Mouse (Mus musculus) embryo, embryonic 9.5 days (tissue): Measurements from ENCODE around the gene Mpzl1.

Experiments
- DNase-seq: peaks from one replicate; pipeline ENCODE4 v3.0.0-alpha.2; 2017; ENCODE audit errors: extremely low spot score

Mpzl1 gene

DNA sequence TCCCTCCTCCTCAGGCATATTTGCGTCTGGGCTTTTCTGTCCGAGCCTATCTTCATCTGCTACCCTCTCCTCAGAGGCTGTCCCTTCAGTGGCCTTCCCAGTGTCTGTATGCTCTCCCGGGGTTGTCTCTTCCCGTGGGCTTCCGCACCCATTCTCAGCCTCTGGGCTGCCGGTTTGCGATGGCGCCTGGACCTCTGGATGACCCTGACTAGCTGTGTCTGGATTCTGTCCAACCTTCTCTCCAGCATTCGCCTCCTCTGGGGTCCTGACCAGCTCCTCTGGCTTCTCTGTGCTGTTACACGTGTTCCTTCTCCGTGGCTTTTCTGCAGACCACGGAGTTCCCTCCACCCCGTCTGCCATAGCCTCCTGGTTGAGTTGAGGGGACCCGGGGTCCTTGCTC is 21.1 kb upstream of the Mpzl1 start:
- DNase-seq, result no peak

DNA sequence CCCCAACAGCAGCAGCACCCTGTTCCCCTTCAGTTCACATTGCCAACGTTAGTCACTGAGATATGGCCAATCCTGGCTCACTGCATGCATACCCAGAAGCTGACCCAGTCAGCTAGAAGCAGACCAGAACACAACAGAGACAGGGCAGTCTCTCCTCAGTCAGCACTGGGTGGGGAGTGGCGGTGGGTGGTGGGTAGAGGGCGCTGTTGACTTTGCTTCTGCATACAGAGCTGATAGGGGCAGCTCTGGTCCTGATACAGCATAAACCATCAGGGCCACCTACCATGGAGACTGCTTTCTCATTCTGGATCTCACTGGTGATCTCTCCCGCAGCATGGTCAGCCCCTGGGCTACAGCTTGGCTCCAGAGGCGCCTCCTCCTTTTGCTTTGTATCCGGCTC is 20.7 kb upstream of the Mpzl1 start:
- no peak for DNase-seq

DNA sequence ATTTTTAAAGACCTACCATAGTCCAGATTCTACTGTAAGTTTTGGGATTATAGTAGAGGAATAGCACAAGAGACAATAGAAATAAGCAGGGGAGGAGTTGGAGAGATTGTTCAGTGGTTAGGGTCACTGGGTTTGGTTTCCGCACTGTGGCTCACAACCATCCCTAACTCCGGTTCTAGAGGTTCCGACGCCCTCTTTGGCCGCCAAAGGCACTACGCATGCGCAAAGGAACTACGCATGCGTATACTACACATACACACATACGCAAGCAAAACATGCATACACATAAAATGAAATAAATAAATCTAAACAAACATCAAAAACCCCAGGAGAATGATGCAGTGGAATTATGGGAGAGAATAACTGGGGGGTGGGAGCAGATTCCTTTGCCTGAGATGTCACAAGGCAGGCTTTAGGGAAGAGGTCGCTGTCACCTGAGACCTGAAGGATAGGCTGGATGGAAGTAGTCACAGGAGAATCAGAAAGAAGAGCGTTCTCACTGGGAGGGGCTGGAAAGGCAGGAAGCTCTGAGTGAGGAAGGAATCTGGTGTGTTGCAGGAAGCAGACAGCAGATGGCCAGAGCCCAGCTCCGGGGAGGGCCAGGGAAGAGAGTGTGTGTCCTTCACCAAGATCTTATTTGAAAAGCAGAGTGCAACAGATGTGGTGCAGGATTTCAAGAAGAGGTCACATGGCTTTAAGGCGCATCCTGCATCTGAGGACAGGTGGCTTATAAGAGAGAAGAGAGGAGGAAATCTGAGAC is 19.0 kb upstream of the Mpzl1 start:
- no peak for DNase-seq

DNA sequence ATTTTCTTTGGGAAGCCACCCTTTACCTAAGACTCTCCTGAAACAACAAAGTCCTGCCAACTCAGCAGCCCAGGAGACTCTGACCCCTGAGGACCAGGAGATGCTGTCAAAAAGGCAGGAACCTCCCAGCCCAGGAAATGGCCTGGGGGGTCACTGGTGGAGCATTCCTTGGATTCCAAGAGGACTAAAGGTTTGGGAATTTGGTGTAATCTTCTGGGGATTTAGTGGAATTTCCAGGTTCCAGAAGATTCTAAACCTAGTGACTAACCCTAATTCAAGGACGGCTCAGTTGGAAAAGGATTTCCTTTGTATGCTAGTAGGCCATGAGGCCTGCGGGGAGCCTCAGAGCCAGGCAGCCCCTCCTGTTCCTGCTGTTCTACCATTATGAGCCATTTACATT is 18.2 kb upstream of the Mpzl1 start:
- no peak for DNase-seq

DNA sequence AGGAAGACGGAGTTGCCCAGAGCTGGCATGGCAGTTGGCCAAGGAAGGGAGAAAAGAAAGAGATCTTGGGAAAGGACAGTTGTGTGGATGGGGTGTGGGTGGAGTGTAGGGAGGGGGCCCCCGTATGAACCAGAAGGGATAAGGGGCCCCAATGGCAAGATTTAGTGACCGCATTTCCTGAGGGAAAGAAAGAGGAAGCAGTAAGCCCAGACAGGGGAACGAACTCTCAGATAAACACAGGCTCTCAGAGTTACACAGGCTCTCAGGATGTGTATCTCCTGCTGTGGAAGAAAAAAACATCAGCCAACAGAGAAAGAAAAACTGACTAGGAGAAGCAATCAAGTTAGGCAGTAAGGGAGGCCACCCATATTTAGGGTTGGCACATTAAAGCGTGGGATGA is 16.8 kb upstream of the Mpzl1 start:
- no peak for DNase-seq

DNA sequence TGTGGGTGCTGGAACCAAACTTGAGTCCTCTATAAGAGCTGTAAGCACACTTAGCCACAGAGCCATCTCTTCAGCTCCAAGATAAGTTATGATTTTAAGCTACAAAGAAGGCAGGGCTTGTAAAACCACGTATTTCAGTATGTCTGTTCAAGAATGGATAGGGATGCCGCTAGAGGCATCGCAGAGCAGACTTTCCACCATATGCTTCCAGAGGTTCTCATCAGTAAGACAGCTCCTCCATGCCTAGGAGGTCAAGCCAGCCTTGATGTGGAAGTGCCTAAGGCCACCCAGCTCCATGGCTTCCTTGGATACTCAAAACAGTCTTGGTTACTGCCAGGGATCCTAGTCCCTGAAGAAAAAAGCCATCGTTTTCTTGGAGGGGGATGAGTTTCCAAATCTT is 10.8 kb upstream of the Mpzl1 start:
- DNase-seq, result no peak

DNA sequence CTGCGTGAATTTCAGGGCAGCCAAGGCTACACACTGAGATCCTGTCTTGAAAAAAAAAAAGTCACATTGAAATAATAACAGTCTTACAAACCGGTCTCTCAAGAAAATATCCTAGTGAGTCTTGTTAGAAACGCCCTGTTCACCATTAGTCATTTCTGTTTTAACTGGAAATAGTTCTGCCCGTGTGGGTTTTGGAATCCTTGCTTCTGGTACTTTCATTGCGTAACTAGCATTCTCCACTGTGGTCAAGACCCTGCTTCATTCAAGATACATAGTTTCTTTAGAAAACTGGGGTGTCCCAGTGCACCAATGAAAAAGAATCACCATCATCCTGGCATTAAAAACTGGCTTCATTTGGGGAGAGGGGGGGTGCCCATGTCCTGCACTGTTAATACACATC is 9.4 kb upstream of the Mpzl1 start:
- no peak for DNase-seq

DNA sequence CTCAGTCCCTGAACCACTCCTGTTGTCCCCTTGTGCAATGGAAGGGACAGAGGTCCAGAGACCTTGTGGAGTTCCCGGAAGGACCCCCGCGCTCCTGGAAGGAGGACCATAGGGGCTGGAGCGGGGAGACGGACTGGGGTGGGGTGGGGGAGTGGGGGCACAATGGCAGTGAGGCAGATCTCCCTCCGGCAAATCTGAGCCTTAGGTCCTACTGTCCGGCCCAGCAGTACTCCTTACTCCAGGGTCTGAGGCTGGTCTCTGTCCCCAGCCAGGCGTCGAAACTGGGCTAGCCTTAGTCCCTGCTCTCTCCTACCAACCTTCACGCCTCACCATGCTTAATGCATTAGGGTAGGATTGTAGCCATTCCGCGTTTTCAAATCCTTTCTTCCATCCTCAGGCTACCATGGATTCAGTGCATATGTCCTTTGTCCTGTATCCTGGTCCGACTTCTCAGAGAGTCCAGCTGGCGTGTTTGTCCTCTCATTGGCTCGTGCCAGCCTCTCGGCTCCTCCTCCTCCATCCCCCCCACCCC is 8.5 kb upstream of the Mpzl1 start:
- peak; percentile 78 for DNase-seq

DNA sequence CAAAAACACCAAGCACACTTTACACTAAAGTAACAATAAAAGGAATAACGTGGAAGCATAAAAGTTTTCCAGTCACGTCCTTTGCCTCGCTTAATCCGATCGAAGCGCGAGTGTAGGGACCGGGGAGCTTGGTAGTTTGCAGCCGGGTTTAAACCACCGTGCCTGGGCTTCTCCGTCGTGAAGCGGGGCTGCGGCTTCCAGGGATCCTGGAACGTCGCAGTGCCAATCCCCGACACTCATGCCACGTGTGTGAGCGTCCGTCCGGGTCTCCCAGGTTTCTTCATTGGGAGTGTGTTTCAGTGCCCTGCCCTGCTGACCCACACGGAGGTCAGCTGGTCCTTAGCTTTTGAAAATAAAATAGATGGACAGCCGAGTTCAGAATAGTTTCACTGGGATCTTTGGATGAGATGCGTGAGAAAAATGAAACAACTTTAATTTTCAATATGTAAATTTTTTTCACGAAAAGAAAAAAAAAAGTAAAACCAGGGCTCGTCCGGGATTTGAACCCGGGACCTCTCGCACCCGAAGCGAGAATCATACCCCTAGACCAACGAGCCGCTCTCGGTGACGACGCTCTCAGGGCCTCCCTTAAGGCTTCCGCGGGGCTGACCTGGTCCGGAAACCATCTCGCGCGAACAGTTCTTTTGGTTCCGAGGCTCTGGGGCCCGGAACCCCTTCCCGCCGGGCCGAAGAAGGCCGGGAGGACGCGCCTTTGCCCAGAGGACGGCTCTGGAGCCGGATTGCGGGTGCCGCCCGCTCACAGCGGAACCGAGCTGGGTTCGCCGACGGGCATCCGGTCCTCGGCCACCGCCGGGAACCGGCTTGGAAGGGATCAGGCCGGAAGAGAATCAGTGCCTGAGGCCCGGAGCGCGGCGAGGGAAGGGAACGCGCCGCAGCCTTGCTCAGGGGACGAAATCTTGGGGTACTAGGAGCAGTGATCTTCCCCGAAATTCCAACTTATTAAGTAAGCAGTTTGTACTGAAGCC is 7.7 kb upstream of the Mpzl1 start:
- DNase-seq, result peak; percentile 90

DNA sequence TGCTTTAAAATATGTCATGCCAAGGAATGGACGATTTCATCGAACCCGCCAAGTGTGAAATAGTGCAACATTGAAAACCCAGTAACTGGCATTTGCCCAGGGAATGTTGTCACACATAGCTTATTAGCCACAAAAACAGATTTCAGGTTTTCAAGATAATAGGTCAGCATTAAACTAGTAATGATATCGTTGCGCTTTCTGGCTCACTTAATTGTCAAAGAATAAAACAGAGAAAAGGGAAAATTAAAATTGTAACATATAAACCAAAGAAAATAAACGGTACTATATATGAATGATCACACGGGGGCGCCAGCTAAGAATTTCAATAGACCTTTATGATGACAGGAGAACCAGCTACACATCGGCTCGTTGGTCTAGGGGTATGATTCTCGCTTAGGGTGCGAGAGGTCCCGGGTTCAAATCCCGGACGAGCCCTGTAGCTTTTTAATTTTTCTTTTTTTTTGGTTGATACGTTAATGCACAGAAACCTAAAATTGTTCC is 7.0 kb upstream of the Mpzl1 start:
- DNase-seq, result peak; percentile 86

DNA sequence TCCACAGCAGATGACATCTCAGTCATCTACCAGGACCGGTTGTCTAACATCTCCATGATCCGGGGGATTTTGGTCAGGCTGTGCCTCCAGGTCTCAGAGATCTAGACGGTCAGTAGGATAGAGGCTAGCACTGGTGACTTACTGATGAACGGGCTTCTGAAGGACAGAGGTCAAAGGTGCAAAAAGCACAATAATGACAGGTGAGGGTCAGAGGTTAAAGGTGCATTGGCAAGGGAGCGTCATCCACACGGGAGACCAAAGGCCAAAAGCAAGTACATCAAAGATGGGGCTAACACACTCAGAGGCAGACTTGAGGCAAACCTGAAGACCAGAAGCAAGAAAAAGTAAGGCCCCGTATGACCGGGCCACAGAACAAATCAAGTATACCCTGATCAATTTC is 2.0 kb upstream of the Mpzl1 start:
- no peak for DNase-seq

DNA sequence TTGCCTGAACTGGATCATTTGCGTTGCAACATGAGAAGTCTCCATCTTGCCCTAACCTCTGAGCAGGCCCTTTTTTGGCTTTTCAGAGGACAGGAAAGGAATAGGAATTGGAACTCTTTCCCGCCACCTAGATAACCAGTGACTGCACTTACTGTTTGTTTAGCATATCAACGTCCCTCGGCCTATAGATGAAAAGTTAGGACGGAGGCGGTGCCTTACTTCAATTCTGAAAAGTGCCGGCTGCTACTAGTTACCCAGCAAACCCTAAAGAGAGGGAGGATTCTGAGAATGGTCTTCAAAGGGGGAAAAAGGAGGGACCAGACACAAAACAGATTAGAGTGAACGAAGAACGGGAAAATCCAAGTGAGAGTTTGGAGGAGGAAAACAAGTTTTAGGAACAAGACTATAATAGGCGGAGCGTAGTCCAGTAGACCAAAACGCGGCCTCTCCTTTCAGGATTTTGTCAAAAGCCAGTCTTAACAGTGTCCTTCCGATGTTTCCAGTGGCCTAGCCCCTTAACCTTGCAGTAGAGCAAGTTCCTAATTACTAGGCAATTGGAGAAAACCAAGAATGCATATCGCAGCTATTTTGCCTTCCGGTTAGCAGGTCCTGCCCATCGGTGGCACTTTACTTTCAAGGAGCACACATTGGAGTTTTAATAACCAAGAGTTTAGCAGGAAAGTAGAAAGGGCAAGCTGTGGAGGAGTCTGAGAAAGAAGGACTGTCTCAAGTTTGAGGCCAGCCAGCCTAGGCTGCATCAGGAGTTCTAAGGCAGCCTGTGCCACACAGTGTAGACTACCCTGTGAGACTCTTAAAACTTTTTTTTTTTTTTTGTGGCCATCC is 938 bp upstream of the Mpzl1 start:
- no peak for DNase-seq

DNA sequence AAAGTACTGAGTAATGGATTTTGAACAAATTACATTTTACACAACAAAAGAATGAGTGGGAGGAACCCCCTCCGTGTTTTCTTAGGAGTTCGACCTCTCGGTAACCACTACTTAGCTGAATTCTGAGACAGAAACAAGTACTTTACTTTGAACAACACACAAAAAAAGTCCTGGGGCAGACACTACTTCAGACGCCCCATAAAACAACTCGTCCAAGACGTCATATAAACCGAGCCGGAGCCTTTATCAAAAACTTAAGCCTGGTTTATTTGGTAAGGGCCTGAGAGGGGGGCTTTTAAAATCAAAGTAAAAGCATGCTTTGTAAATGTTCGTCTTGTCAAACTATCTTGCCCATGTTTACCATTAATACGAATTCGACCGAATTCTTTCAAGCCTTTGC is 993 bp downstream of the Mpzl1 start:
- DNase-seq, result no peak

DNA sequence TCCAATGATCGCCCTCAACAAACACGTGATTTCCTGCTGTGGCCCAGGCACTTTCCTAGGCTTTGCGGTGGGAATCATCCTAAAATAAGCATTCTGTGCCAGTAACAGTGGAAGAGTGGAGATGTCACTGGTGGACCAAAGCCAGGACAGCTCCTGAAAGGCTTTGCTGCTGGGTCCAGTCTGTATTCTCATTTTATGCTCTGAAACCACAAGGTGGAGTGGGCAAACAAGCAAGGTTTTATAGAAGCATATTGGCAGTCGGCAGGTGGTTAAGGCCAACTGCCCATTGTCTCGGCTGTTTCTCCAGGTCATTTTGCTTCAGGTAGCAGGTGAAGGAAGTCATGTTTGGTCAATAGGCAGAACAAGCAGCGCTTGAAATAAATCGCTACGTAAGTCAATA is 3.2 kb downstream of the Mpzl1 start:
- DNase-seq, result no peak

DNA sequence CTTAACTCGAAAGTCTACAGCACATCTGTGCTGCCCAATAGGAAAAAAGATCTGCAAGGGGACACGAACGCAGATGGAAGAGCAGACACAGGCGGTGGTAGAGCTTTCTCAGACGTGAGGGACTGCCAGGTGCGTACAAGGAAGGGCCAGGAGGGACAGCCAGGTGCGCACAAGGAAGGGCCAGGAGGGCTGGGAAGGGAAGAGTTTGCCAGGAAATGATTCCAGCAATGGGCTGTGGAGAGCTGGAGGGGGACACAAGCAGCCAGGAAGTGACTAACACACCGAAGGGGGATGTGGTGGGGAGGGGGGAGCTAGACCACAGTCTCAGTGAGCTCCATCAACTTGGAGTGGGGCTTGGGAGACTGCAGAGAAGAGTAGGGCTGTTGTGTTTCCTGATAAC is 4.4 kb downstream of the Mpzl1 start:
- no peak for DNase-seq

DNA sequence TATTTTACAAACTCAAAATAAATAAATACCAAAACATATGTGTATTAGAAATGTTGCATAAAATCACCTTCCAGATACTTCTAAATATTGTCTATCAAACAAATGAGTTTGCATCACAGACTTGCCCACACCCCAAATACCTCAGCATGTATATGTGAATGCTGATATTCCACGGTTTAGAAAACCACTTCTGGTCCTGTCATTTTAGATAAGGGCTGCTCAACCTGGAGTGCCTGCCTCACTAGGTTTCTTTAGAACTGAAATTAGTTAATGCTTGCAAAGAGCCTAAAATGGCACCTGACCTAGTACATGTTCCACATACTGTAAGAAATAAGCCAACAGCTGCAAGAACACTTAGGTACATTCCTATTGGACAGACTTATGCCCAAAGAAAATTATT is 5.7 kb downstream of the Mpzl1 start:
- DNase-seq, result no peak

DNA sequence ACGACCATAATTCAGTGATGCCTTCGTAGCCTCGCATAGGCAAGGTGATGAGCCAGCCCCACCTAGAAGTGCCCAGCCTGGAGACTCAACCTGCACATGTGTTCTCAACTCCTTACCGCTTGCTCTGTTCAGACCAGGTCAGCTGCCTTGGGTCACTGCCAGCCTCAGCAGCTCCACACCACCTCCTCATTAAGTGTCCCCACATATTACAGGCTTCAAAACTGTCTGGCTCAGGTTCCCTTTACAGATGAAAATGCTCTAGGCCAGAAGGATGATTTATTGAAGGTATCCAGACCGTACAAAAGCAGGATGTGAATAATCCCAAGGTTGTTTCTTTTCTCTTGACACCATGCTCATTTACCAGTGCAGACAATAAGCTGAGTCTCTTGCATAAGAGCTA is 8.4 kb downstream of the Mpzl1 start:
- no peak for DNase-seq

DNA sequence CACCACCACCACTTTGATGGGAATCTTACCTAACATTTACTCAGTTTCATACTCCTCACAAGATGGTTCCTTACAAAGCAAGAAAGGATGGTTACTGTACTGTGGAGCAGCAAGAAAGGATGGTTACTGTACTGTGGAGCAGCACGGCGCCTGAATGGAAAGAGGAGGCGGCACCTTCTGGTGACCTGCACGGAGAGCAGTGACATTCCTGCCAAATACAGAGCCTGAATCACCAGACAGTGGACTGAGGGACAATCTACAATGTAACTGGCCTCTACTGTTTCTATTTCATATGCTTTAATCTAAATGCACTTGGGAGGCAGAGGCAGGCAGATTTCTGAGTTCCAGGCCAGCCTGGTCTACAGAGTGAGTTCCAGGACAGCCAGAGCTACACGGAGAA is 9.3 kb downstream of the Mpzl1 start:
- DNase-seq, result no peak

DNA sequence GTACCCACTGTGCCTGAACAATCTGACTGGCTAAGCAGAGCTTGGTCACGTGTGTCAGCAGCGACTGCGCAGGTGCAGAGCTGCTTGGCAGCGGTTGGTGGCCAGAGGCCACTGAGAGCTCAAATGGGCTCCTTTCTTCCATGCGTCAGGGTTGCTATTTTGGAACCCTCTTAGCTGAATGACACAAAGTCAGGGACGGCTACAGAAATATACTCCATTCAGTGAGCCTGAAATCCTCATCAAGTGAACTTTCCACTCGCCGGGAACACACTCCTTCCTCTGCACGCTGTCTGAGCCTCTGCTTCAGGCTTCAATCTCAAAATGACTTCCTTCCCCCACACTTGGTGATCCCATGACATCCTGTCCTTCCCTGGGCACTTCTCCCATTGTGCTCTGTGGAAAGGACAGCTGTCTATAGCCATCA is 16.1 kb downstream of the Mpzl1 start:
- no peak for DNase-seq

DNA sequence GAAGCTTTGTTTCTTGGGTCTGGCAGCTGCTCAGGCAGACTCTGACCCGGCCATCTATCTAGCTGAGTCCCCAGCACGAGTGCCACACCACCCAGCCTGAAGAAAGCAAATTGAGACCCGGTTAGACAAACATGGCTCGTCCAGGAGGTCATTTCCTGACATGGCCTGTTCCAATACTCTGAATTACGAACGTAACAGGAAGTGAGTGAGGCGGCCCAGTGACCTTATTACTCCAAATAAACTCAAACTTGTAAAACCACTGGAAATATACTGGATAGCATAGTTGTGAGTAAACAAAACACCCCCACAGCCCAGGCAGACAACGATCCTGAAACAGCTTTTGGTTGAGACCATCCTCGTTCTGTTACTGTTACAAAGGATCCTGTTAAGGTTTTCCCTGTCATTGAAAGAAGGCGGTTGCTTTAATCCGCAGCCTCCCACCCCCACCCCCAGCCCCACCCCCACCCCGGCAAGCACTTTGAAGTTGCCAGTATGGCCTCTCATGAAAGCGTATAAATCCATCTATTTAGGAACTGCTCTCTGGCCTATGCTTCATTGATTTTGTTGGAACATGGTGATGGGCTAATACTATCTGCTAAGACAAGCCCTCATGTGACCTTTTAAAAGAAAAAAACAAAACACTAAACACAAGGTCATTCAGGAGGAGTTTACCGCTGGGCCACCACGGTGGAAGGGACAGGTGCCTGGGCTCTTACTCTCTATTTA is 17.0 kb downstream of the Mpzl1 start:
- peak; percentile 61 for DNase-seq

DNA sequence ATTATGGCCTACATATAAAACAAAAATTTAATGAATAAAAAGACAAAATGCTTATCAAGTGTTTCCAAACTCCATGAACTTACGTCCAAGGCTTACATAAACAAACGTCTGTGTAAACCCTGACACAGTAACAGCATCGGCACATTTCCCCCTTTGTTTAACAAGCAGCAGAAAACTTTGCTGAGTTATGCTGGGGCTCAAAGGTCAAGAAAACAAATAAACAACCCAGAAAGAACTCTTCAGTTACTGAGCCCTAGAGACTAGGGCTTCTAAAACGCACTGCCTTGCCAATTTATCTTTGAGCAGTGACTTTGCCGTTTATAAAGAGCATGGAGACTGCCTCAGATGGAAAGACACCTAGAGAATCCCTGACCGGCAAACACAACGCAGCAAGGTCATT is 17.7 kb downstream of the Mpzl1 start:
- DNase-seq, result no peak
